Mouse (Mus musculus) bone marrow, adult 2 months (tissue): ENCODE results near the gene Usp42.

ENCODE experiments used
- CTCF ChIP-seq: fragments of 200-500 bp; IDR thresholded peaks from 2 replicates; pipeline ENCODE4 v1.5.1; 2011; ENCODE audit warnings: low read length, control low read depth; ENCODE audit not compliant: control insufficient read depth, insufficient read depth
- POLR2A ChIP-seq: fragments of 200-500 bp; IDR thresholded peaks from 2 replicates; pipeline ENCODE4 v1.6.1; 2011; ENCODE audit warnings: low read depth, mild to moderate bottlenecking, control low read depth, low read length, borderline replicate concordance; ENCODE audit not compliant: control insufficient read depth

DNA sequence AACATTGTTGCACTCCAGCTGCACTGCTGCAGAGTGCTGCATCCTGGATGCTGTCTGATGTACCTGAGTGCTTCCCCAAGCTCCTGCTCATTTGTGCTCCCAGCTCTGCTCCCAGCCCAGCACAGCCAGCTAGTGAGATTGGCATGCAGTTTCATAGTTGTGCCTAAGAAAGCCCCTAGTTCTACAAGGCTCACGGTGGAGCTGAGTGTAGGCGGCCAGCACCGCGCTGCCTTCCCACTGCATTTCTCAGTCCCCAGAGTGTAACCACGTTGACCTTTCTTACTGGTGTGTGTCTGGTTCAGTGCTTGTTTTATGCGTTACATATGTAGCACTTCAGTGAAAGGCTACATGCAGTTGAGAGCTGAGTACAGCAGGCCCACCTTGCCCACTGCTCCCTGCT, 48.4 kb downstream of the Usp42 start:
- TF ChIP-seq CTCF (no peak), POLR2A (no peak)
